Mouse (Mus musculus) B cell, adult (primary cell): ENCODE data around the gene Adssl1. TPM values are rescaled to one million over a fixed set of nuclear protein-coding genes. Genes with fewer than 3 reads are reported as not detected.

Source experiments
- total RNA-seq: library from RNA; stranded (reverse); gene quantifications from 4 replicates; pipeline ENCODE4 v1.2.4, GENCODE M21; 2023; ENCODE audit not compliant: inconsistent age

The Adssl1 gene
- 5.1 to 9.4 TPM (median 8.5 TPM) in 4 replicates for total RNA-seq

DNA sequence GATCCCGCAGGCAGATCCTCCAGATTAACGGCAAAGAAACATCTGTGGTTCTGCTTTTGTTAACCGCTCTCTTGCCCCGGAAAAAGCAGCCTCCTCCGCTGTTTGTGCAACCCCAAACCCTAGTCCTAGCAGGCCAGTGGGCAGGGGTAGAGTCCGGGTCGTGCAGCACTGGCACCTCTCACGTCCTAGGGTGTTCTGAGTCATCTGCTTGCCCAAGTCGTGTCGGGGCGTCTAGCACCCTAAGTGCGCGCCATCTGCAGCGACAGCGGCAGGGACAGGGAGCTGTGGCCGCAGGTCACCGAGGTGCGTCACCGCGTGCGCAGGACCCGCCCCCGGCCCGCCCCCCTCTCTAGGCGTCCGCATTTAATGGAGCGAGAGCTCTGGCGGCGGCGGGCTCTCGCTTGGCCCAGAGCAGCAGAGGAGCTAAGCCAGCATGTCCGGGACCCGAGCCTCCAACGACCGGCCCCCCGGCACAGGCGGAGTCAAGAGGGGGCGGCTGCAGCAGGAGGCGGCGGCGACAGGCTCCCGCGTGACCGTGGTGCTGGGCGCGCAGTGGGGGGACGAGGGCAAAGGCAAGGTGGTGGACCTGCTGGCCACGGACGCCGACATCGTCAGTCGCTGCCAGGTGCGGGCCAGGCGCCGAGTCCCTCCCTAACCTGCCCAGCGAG lies at the start of gene Adssl1:
Gene Adssl1 (plus strand): TSS at position 360 of the 668 bp plus-strand sequence.

DNA sequence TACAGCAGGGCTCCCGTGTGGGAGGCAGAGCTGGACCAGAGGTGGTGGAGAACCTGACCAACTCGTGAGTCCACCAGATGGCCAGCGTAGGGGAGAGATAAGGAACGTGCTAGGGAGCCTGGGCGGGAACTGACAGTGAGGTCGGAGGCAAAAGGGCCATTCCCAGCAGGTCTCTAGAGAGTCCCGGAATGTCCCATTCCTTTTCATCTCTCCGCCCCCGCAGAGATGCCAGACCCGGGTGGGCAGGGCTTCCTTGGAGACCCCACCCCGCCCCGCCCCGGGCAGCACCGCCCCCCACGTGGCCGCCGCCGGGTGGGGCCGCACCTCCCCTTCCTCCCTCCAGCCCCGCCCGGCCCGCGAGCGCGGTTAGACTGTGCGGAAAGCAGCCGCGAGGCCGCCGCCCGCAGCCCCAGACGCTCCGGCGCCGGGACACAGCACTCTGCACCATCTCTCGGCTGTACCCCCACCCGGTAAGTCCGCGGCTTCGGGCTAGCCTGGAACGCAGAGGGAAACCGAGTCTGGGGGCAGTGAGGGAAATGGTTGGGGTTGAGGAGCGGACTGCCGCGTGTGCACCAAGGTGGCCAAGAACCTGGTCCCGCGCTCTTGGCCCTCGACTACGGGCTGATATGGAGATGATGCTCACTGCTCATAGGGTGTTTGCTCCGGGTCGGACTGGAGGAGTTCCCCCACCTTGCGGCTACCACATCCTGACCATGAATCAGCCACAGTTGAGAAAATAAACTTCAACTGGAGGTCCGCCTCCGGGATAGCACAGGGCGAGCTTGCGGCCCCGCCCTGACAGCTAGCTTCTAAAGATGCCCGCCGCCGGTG lies 31.2 kb upstream of the Adssl1 start, which contains the start of gene Inf2:
Gene Inf2 (plus strand): TSS at position 359 of the 831 bp plus-strand sequence.

DNA sequence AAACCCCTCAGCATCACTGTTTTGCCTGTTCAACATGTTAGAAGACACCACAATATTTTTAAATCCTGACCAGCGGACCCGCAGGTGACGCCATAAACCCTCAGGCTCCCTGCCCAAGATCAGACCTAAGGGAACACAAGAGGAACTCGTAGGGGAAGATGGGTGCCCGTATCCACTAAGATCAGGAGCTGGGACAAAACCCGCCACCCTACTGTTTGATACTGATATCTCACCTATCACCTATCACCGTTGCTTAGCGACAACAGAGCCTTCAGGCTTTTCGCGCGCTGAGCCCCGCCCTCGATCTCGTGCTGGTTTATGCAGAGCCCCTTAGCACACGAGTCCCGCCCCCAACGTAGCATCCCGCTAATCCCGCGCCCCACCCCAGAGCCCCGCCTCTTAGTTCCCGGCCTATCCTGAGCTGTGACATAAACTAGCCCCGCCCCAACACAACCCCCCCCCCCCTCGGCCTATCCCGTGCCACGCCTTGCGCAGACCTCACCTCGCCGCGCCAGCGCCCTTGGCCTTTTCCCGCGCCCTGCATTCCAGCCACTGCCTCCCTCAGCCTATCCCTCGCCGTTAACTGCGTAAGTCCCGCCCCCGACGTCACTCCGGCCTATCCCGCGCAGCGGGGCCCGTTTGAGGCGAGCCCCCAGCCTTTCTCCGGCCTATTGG lies 24.5 kb downstream of the Adssl1 start, which contains the start of gene Siva1:
Gene Siva1 (plus strand): TSS at position 500 of the 675 bp plus-strand sequence.

GRCm38 (mm10) chr12:112674132-112675011 lies 54.5 kb downstream of the Adssl1 start, which contains the start of gene Akt1:
Gene Akt1 (minus strand): TSS chr12:112674884.

DNA sequence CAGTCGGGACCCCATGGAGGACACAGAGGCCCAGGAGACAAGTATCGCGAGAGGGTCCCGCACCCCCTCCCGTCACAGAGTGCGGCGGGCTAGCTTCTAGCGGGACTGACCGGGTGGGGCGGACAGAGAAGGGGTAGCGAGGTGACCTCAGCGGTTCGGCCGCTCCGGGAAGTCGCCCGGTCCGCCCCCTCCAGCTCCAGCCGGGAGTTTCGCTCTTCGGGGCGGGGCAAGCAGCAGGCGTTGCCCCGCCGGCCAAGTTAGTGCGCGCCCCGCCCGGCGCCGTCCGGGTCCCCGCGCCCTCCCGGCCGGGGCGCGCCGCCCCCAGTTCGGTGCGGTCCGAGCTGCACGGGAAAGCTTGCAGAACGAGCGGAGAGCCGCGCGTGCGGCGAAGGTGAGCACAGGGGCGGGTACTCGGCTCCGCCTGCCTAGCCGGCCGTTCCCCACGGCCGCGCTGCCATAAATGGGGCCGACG lies 58.7 kb downstream of the Adssl1 start, which contains the start of gene Zbtb42:
Gene Zbtb42 (plus strand): TSS at position 274 of the 472 bp plus-strand sequence.

Other genes with a start within 250 kb of the Adssl1 start
- not detected in 4 replicates for gene A530016L24Rik, start 130.6 kb upstream of the Adssl1 start, total RNA-seq
- not detected in 4 replicates for gene Tmem179, start 103.3 kb upstream of the Adssl1 start, total RNA-seq
- gene Inf2, start 31.3 kb upstream of the Adssl1 start, total RNA-seq: 25.3 to 30.4 TPM (median 28.7 TPM) in 4 replicates
- 17.7 to 24.8 TPM (median 20.3 TPM) in 4 replicates for gene Siva1, start 24.6 kb downstream of the Adssl1 start, total RNA-seq
- gene Akt1, start 54.8 kb downstream of the Adssl1 start, total RNA-seq: 83.3 to 111 TPM (median 97.0 TPM) in 4 replicates
- 1.2 to 2.7 TPM (median 1.9 TPM) in 4 replicates for gene Zbtb42, start 58.8 kb downstream of the Adssl1 start, total RNA-seq
- gene Cep170b, start 100.4 kb downstream of the Adssl1 start, total RNA-seq: 8.0 to 12.0 TPM (median 9.0 TPM) in 4 replicates
- 283 to 385 TPM (median 352 TPM) in 4 replicates for gene Pld4, start 140.6 kb downstream of the Adssl1 start, total RNA-seq
- 0.24 to 0.39 TPM (median 0.37 TPM) in 4 replicates for gene Ahnak2, start 182.6 kb downstream of the Adssl1 start, total RNA-seq
- gene Clba1, start 188.9 kb downstream of the Adssl1 start, total RNA-seq: 0.96 to 1.6 TPM (median 1.3 TPM) in 4 replicates
- 28.4 to 31.4 TPM (median 29.8 TPM) in 4 replicates for gene Cdca4, start 209.4 kb downstream of the Adssl1 start, total RNA-seq
- 75.2 to 80.8 TPM (median 78.1 TPM) in 4 replicates for gene Gpr132, start 248.2 kb downstream of the Adssl1 start, total RNA-seq